Mouse (Mus musculus) small intestine, adult 2 months (tissue): ENCODE results near the gene Tsr1. TPM values are rescaled to one million over a fixed set of nuclear protein-coding genes. Genes with fewer than 3 reads are reported as not detected.

Source experiments
- H3K27ac ChIP-seq: fragments of 200-500 bp; 2 replicates; pipeline ENCODE4 v1.5.1; 2012; ENCODE audit warnings: low read depth, low read length, control low read depth, inconsistent platforms; ENCODE audit not compliant: insufficient read depth
- H3K27me3 ChIP-seq: fragments of 200-500 bp; 2 replicates; pipeline ENCODE4 v1.6.1; 2012; ENCODE audit warnings: mild to moderate bottlenecking, moderate library complexity, low read length, inconsistent platforms; ENCODE audit not compliant: control insufficient read depth, insufficient read depth
- H3K36me3 ChIP-seq: fragments of 200-500 bp; 2 replicates; pipeline ENCODE4 v1.6.1; 2012; ENCODE audit warnings: mild to moderate bottlenecking, low read length, control low read depth, inconsistent platforms; ENCODE audit not compliant: control insufficient read depth, insufficient read depth
- H3K4me1 ChIP-seq: fragments of 200-500 bp; 2 replicates; pipeline ENCODE4 v1.6.1; 2012; ENCODE audit warnings: low read length, inconsistent platforms, mixed read lengths; ENCODE audit not compliant: control insufficient read depth, insufficient read depth, insufficient read length
- H3K4me3 ChIP-seq: fragments of 200-500 bp; 2 replicates; pipeline ENCODE4 v1.5.1; 2012; ENCODE audit warnings: low read depth, mild to moderate bottlenecking, control low read depth, inconsistent platforms, low read length, moderate library complexity
- CTCF ChIP-seq: fragments of 200-500 bp; IDR thresholded peaks from 2 replicates; pipeline ENCODE4 v1.5.1; 2012; ENCODE audit warnings: low read depth, mild to moderate bottlenecking, control low read depth, inconsistent platforms, low read length, moderate library complexity, mixed read lengths; ENCODE audit not compliant: insufficient replicate concordance, insufficient read length; ENCODE audit errors: extremely low read depth
- POLR2A ChIP-seq: fragments of 200-500 bp; IDR thresholded peaks from 2 replicates; pipeline ENCODE4 v1.6.1; 2012; ENCODE audit warnings: low read depth, mild to moderate bottlenecking, control low read depth, inconsistent platforms, low read length, moderate library complexity
- WGBS: fragments of 180-500 bp; shearing (Covaris S2); methylation state at CpG from one replicate; pipeline ENCODE4 v1.1.7; 2018; 5-methylcytosine and 5-hydroxymethylcytosine counted together
- polyA plus RNA-seq: library from polyadenylated mRNA; depleted of rRNA; stranded (reverse); fragments of >200 nt; gene quantifications from 2 replicates; pipeline ENCODE4 v1.2.3, GENCODE M21; 2012; rRNA removed

The Tsr1 gene
- polyA plus RNA-seq, 1 experiment, result 1.9 TPM

- Histone ChIP-seq H3K27me3 (no peaks in the 10 kb centered on the region), H3K36me3 (peaks cover 16% of the 10 kb centered on the region)
- WGBS, result 93% methylated on average over 7 of the region's 7 CpGs
These were observed 32.5 kb downstream of the Tsr1 start for GRCm38 (mm10) chr11:74930391-74930790.

GRCm38 (mm10) chr11:74946348-74946747 lies 48.5 kb downstream of the Tsr1 start:
- TF ChIP-seq POLR2A (no peak), CTCF (no peak; the same call in 1 of the 2 replicates)

More at GRCm38 (mm10) chr11:74930391-74930790, 32.5 kb downstream of the Tsr1 start:
- Histone ChIP-seq H3K4me1 (no peaks in the 10 kb centered on the region), H3K27ac (no peak overlapping the region), H3K4me3 (no peak overlapping the region)
- TF ChIP-seq CTCF (no peak), POLR2A (no peak)

GRCm38 (mm10) chr11:74954901-74955300 lies 57.0 kb downstream of the Tsr1 start:
- Histone ChIP-seq H3K4me3 (no peak overlapping the region), H3K27ac (peak overlapping the region; percentile 82), H3K4me1 (peaks cover 10% of the 10 kb centered on the region; the same call in 1 of the 2 replicates), H3K27me3 (no peaks in the 10 kb centered on the region), H3K36me3 (peaks cover 6% of the 10 kb centered on the region)
- TF ChIP-seq CTCF (no peak), POLR2A (no peak)

More at GRCm38 (mm10) chr11:74946348-74946747, 48.5 kb downstream of the Tsr1 start:
- H3K36me3 ChIP-seq, result peaks cover 25% of the 10 kb centered on the region
- no peaks in the 10 kb centered on the region for H3K27me3 ChIP-seq
- 83% methylated on average over 3 of the region's 3 CpGs for WGBS
- H3K4me3 ChIP-seq, result no peak overlapping the region
- H3K4me1 ChIP-seq, result no peaks in the 10 kb centered on the region
- H3K27ac ChIP-seq, result no peak overlapping the region

GRCm38 (mm10) chr11:74956006-74956405 lies 58.1 kb downstream of the Tsr1 start:
- no peak for TF ChIP-seq CTCF
- TF ChIP-seq POLR2A, result no peak
- no peak overlapping the region for H3K27ac ChIP-seq
- peaks cover 10% of the 10 kb centered on the region; the same call in 1 of the 2 replicates for H3K4me1 ChIP-seq
- no peak overlapping the region for H3K4me3 ChIP-seq
- no peaks in the 10 kb centered on the region for H3K27me3 ChIP-seq
- H3K36me3 ChIP-seq, result peaks cover 6% of the 10 kb centered on the region

GRCm38 (mm10) chr11:74957600-74957999 lies 59.7 kb downstream of the Tsr1 start:
- no peak overlapping the region for H3K4me3 ChIP-seq
- peaks cover 13% of the 10 kb centered on the region for H3K4me1 ChIP-seq
- 0 out of 2 replicates have a peak, but pooled peaks cover 3% of the 10 kb centered on the region for H3K36me3 ChIP-seq
- no peak for TF ChIP-seq CTCF
- no peak for TF ChIP-seq POLR2A
- WGBS, result 89% methylated on average over 2 of the region's 2 CpGs
- H3K27ac ChIP-seq, result no peak overlapping the region
- no peaks in the 10 kb centered on the region for H3K27me3 ChIP-seq

Other genes with a start within 250 kb of the Tsr1 start
- 34.2 and 49.0 TPM in 2 replicates for gene Cluh, start 248.6 kb upstream of the Tsr1 start, polyA plus RNA-seq
- gene Pafah1b1, start 173.4 kb upstream of the Tsr1 start, polyA plus RNA-seq, result 3.9 and 9.6 TPM in 2 replicates
- 0.65 and 1.6 TPM in 2 replicates for gene Mettl16, start 127.2 kb upstream of the Tsr1 start, polyA plus RNA-seq
- gene Mnt, start 67.2 kb upstream of the Tsr1 start, polyA plus RNA-seq, result 9.5 and 23.6 TPM in 2 replicates
- gene Sgsm2, start 1.0 kb upstream of the Tsr1 start, polyA plus RNA-seq, result 6.8 and 9.7 TPM in 2 replicates
- 10.2 and 18.7 TPM in 2 replicates for gene Smg6, start 27.8 kb downstream of the Tsr1 start, polyA plus RNA-seq
- gene Srr, start 27.9 kb downstream of the Tsr1 start, polyA plus RNA-seq, result 3.3 and 6.4 TPM in 2 replicates